Mouse (Mus musculus): ENCODE results near the gene Hmgb3. TPM values are rescaled to one million over a fixed set of nuclear protein-coding genes. Genes with fewer than 3 reads are reported as not detected.
A peak's percentile ranks its signal among the peaks of the same experiment; 100 is the strongest.

The Hmgb3 gene
- polyA plus RNA-seq, 1 experiment from 2014 or later = 337 TPM

DNA sequence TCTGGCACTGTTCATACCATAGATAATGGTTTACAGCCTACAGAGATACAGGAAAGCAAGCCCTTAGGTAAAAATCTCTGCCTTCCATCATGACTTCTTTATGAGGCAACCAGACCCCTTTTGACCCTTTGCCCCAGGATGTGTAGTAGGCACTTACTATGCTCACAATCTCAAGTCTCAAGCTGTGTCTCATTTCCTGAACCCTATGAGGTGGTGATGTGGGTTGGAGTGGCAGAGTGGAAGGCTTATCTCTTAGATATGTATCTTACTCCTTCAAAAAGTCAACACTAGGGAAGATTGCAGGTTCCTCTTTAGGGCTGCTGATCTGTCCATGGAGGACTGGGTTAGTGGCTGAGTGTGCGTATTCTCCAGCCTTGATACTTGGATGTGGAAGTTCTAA is 5.1 kb downstream of the Hmgb3 start:
- Histone ChIP-seq H3K27ac (ENCODE audit: low read length) (no peak overlapping the region), H3K9ac (replicated peaks; ENCODE audit: low read length) (no peak overlapping the region), H3K4me3 (ENCODE audit: low read length) (no peak overlapping the region), H3K4me2 (replicated peaks; ENCODE audit: low read depth, low read length) (no peak overlapping the region), H3K27me3 (ENCODE audit: insufficient read depth, low read length) (no peaks in the 10 kb centered on the region), H3K4me1 (ENCODE audit: insufficient read depth, low read length) (peaks cover 3% of the 10 kb centered on the region; the same call in 1 of the 2 replicates), H3K9me3 (ENCODE audit: low read length) (peaks cover 3% of the 10 kb centered on the region; the same call in 1 of the 2 replicates), H3K36me3 (ENCODE audit: insufficient read depth, low read length) (peaks cover 5% of the 10 kb centered on the region; the same call in 1 of the 2 replicates)
- WGBS = 95% methylated on average over 1 of the region's 1 CpGs
- no peak for ATAC-seq (ENCODE audit: low FRiP score, low TSS enrichment)

DNA sequence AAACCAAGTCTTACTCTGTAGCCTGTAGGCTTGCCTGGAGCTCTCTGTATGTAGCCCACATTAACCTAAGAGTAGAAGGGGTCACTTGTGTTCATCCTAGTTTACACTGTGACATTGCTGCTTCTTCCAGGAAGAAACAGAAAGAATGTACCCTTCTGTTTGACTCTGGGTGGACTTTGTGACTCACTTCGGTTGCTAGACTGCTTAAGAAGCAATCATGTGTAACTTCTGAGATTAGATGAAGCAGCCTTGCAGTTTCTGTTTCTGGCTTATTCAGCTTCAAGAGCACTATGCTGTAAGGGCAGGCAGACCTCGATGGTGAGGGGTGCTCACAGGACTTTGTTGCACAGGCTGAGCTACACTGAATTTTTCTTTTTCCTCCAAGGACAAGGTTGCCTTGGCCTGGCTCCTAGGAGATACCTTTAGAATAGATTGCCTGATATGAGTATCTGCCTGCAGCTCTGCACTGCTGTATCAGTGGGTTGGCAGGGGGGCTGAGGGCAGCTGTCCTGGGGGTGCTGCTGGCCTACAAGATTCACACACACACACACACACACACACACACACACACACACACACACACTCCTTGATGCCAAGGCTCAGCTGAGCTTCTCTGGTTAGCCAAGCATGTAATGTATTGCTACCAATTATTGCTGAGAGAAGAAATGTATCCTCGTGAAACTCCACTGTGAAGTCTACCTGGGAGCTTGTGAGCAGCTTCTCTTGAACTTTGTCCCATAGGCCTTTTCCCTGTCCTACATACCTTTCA is 17.6 kb downstream of the Hmgb3 start:
- Histone ChIP-seq H3K4me2 (replicated peaks; ENCODE audit: low read depth, low read length) (no peak overlapping the region), H3K4me3 (ENCODE audit: low read length) (no peak overlapping the region), H3K36me3 (ENCODE audit: insufficient read depth, low read length) (no peaks in the 10 kb centered on the region), H3K9me3 (ENCODE audit: low read length) (no peaks in the 10 kb centered on the region), H3K9ac (replicated peaks; ENCODE audit: low read length) (no peak overlapping the region), H3K27ac (ENCODE audit: low read length) (peak overlapping the region; percentile 20; the same call in 1 of the 2 replicates), H3K27me3 (ENCODE audit: insufficient read depth, low read length) (no peaks in the 10 kb centered on the region), H3K4me1 (ENCODE audit: insufficient read depth, low read length) (no peaks in the 10 kb centered on the region)
- 45% methylated on average over 3 of the region's 3 CpGs for WGBS
- ATAC-seq (ENCODE audit: low FRiP score, low TSS enrichment) = peak; percentile 63

DNA sequence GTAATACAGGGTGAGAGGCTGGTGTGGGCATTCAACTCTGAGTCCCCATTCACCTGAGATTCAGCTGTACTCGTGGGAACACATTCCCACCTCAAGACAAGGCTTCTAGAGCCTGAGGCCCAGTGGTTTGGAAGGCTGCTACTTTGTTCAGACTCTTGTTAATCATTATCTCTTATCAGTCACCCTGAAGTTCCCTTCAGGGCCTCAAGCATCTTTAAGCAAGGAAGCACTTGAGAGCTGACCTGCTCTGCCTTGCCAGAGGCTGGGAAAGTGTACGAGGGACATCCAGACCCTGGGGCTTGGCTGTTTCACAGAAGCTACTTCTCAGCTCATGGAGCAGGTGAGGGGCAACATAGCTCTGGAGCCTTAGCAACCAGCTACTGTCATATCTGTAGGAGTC is 19.8 kb downstream of the Hmgb3 start:
- H3K9ac ChIP-seq (replicated peaks; ENCODE audit: low read length) = no peak overlapping the region

DNA sequence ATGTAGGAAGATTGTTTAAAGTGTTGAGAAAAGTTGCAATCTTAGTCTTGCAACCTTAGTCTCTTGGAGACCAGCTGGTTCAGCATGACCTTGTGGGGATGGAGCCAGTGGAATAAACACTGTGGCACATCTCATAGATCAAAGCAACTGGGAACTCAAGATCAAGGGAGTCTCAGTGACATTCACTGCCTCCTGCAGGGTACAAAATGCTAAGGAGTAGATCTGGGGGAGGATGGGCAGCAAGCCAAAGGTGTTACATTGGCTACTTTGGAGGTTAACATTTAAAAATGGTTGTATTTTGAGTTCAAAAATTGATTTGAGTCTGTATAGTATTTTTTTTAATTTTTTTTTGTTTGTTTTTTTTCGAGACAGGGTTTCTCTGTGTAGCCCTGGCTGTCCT is 33.5 kb downstream of the Hmgb3 start:
- Histone ChIP-seq H3K27me3 (ENCODE audit: insufficient read depth, low read length) (no peaks in the 10 kb centered on the region), H3K4me2 (replicated peaks; ENCODE audit: low read depth, low read length) (no peak overlapping the region), H3K9ac (replicated peaks; ENCODE audit: low read length) (no peak overlapping the region), H3K9me3 (ENCODE audit: low read length) (no peaks in the 10 kb centered on the region), H3K36me3 (ENCODE audit: insufficient read depth, low read length) (no peaks in the 10 kb centered on the region), H3K4me1 (ENCODE audit: insufficient read depth, low read length) (no peaks in the 10 kb centered on the region), H3K4me3 (ENCODE audit: low read length) (no peak overlapping the region), H3K27ac (ENCODE audit: low read length) (no peak overlapping the region)
- ATAC-seq (ENCODE audit: low FRiP score, low TSS enrichment) = no peak
- 60% methylated on average over 1 of the region's 1 CpGs for WGBS

More for the DNA sequence above, 19.8 kb downstream of the Hmgb3 start:
- no peaks in the 10 kb centered on the region for H3K4me1 ChIP-seq (ENCODE audit: insufficient read depth, low read length)
- no peaks in the 10 kb centered on the region for H3K9me3 ChIP-seq (ENCODE audit: low read length)
- no peaks in the 10 kb centered on the region for H3K36me3 ChIP-seq (ENCODE audit: insufficient read depth, low read length)
- 46% methylated on average over 2 of the region's 2 CpGs for WGBS
- ATAC-seq (ENCODE audit: low FRiP score, low TSS enrichment) = no peak
- H3K4me3 ChIP-seq (ENCODE audit: low read length) = no peak overlapping the region
- no peaks in the 10 kb centered on the region for H3K27me3 ChIP-seq (ENCODE audit: insufficient read depth, low read length)
- H3K27ac ChIP-seq (ENCODE audit: low read length) = no peak overlapping the region
- no peak overlapping the region for H3K4me2 ChIP-seq (replicated peaks; ENCODE audit: low read depth, low read length)

DNA sequence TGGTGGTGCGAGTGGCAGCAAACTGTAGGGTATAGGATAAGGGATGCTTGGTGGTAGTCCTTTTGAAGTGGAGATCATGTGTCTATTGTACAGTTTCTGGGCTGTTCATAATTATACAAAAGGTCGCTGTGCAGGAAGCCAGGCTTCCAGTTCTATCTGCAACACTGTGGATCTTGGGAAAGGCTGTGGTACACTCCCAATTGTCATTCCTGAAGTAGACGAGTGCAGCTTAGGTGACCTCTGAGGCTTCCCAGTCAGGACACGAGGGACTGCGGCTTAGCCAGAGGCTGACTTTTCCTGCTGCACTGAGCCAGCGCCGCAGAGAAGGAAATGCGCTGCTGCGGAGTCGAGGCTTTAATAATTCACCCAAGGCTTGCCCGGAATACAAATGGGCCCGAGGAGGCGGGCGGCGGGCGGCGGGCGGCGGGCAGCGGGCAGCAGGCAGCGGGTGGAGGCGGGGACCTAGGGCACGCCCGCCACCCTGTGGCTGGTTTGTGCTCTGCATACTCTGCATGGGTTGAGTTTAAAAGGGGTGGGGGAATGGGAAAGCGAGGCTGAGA is 45.4 kb downstream of the Hmgb3 start:
- H3K4me3 ChIP-seq (ENCODE audit: low read length) = peak overlapping the region; percentile 28
- WGBS = 15% methylated on average over 15 of the region's 25 CpGs
- peak overlapping the region; percentile 54 for H3K4me2 ChIP-seq (replicated peaks; ENCODE audit: low read depth, low read length)
- H3K4me1 ChIP-seq (ENCODE audit: insufficient read depth, low read length) = no peaks in the 10 kb centered on the region
- H3K27me3 ChIP-seq (ENCODE audit: insufficient read depth, low read length) = peaks cover 3% of the 10 kb centered on the region; the same call in 1 of the 2 replicates
- no peak overlapping the region for H3K27ac ChIP-seq (ENCODE audit: low read length)
- H3K36me3 ChIP-seq (ENCODE audit: insufficient read depth, low read length) = no peaks in the 10 kb centered on the region
- no peak overlapping the region; the same call in 1 of the 2 replicates for H3K9ac ChIP-seq (replicated peaks; ENCODE audit: low read length)
- H3K9me3 ChIP-seq (ENCODE audit: low read length) = no peaks in the 10 kb centered on the region
- ATAC-seq (ENCODE audit: low FRiP score, low TSS enrichment) = peak; percentile 86

Small RNA genes within 50 kb of the gene (microRNA-seq; reads per million reads assigned to microRNA genes)
- not detected for gene Gm23945

Other genes starting within 250 kb of the Hmgb3 start
- gene Mtmr1, start 191.2 kb upstream of the Hmgb3 start, polyA plus RNA-seq (2015; fragmentation: Nextera tagmentation; extraction: Ambion mirVana) = 9.5 and 9.7 TPM in 2 replicates
- gene Cd99l2, start 63.1 kb upstream of the Hmgb3 start, polyA plus RNA-seq (2015; fragmentation: Nextera tagmentation; extraction: Ambion mirVana) = 35.9 and 36.1 TPM in 2 replicates
- gene Gpr50, start 107.7 kb downstream of the Hmgb3 start, polyA plus RNA-seq (2015; fragmentation: Nextera tagmentation; extraction: Ambion mirVana) = 0.07 and 0.22 TPM in 2 replicates